Mouse (Mus musculus) cerebellum, adult 9-10 months (tissue): Measurements from ENCODE around the gene Dglucy.

Experiments used
- DNase-seq: peaks from one replicate; pipeline ENCODE4 v3.0.0; 2022

Gene Dglucy

DNA sequence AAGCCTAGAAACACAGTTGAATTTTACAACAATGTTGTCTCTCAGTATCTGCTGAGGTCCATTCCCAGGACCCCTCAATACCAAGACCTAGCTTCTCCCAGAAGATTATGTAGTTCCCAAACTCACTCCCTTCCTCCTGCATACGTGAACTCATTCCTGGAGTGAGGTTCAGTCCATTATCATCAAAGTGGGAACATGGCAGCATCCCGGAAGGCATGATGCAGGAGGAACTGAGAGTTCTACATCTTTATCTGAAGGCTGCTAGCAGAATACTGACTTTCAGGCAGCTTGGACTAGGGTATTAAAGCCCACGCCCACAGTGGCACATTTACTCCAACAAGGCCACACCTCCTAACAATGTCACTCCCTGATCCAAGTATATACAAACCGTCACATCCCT lies 64.3 kb downstream of the Dglucy start:
- no peak for DNase-seq

DNA sequence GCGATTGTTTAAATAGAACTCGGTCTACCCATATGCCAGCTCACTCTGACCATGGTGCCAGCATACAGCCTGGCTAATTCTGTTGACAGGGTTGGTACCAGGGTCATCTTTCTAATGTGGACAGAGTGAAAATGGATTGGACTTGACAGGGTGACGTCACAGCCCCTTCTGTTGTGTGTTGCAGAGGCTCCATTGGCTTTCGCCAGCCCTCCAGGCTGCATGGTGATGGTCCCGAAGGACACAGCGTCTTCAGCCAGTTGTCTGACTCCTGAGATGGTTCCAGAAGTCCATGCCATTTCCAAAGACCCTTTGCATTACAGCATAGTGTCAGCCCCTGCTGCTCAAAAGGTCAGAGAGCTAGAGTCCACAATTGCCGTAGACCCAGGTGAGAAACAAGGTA lies 65.7 kb downstream of the Dglucy start:
- no peak for DNase-seq

DNA sequence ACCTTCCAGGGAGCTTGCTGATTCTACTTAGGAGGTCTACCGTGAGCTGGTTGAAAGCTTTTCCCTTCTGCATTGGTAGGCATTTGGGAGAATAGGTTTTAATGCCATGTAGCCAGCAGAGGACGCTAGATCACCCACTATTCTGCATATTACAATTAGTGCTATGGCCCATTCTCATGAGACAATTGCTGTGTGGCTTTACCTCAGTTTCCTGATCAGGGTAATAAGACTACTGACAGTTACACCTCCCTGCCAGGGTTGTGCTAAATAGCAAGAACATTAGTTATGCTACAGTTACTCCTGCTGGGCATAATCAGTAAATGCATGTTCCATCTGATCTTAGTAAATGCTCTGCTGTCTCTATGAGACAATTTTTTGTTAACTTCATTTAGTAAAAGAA lies 67.0 kb downstream of the Dglucy start:
- no peak for DNase-seq

DNA sequence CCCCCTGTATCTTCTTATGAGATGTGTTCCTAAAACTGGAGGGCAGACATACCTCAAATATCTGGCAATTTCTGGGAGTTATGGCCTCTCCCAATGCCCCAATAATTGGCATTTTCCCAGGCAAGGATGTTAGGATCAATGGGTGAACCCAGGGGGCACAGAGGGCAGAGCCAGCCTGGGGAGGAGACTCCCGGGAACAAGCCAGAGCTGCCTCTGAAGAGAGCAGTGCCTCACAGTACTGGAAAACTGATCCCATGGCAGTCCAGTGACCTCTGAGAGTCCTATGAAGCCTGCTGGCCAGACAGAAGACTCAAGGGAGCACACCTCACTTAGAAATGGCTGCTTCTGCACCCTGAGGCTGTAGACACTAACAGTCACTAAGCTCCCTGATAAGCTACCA lies 67.7 kb downstream of the Dglucy start:
- no peak for DNase-seq

DNA sequence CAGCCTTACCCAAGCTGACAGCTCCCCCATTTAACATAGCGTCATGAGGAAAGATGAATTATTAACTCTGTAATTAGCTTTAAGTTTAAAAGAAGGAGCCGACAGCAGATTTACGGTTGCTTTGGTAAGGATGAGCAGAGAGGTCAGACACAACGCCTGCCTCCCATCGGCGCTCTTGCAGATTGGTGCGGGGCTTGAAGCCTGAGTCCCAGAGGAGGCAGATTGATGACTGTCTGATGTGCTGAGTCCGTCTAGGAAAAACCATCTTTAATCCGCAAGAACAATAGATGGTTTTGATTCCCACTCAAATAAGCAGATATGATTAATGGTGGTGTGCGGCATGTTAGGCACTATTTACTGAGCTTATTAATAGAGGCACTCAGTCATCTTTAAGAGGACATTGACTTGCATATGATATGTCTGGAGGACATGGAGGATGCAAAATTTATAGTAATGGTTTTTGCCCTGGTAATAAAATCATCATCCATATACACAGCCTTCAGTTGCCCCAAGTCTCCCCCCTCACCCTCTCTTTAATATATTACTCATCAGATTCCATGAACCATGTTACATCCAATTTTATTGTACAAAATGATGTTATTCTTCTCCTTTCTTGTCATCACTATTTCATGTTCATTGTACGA lies 68.7 kb downstream of the Dglucy start:
- DNase-seq: no peak

DNA sequence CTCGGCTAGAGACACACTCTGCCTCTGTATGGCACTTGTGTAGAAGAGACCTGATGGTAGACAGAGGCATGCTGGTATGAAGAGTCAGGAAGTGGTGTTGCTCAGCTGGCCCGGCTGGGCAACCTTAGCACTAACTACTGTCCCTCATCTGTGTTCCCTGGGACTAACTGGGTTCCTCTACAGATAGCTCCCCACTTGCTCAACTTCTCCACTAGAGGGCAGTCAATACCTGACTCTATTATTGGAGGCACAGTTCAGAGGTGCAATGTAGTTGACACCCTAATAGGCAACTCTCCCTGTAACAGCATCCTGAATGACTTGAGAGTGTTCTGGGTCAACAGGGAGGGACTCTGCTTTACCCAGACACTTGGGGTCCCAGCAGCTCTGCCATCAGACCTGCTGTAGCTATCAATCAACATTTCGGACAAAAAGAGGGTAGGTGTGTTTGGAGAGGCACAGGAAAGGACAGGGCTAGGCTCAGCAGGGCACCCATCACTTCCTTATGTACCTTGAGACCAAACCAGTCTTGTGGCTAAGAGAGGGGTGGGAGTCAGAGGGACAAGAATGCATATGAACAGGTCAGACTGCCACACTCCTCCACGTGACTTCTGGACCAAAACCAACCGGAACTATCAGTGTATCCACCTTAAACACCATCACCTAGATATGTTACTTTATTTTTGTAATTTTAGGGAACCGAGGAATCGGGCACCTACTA lies 70.7 kb downstream of the Dglucy start:
- DNase-seq: peak; percentile 92

DNA sequence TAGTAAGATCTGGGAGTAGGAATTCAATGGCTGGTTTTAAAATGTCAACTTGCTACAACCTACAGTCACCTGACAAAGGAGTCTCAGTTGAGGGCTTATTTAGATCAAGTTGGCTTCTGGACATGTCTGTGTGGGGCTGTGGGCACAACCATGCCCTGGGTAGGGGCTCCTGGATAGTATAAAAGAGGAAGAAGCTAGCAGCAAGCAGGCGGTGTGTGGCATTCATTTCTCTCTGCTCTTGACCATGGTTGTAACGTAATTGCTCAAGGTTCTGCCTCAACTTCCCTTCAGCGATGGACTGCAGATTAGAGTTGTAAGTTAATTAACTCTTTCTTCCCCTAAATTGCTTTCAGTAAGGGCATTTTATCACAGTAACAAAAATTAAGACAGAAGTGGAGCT lies 73.5 kb downstream of the Dglucy start:
- peak; percentile 7 for DNase-seq

DNA sequence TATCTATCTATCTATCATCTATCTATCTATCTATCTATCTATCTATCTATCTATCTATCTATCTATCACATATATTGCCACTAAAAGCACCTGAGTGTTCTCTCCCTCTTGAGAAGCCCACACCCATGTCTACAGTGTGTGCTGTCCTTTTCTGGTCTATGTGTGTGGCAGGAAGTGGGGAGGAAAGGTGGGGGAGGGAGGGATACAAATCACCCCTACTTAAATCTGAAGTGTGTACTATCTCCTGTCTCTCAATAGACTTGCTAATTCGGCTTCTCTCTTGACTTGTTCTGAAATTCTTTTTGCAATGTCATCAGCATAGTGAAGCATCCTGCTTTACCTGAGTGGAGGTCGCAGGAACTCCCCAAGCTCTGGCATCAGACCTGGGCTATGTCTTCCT lies 77.5 kb downstream of the Dglucy start:
- no peak for DNase-seq

DNA sequence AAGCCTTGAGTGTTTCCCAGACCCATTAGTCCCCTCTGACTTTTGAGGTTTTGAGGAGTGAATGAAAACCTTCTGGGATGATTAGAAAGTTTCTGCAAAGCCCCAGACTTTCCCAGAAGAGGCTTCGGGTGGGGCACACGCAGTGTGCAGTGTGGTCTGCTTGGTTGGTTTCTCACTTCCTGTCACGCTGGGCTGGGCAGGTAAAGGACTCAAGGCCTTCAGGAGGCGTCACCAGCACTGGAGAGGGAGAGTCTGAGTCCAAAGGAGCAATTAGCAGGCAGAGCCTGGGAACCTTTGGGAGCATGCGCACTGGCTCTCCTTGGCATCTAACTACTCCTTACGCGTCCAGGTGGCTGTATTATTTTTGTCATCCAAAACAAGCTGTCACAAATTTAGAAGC lies 78.9 kb downstream of the Dglucy start:
- DNase-seq: peak; percentile 85

DNA sequence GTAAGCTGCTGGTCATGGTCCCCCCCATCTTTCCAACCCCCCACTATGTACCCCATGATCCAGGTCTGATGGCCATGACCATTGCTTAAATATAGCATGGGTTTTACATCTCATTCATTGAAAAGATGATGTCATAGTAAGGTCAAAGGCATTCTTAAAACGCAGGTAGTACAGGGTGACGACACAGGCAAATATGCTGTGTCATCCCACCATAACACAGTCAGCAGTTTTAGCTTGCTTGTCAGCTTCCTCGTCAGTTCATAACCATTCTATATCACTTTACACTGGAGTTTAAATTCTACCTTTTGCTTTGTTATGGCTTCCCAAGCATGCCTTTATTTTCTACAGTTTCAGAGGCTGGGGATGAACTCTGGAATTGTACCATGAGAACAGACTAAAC lies 83.4 kb downstream of the Dglucy start:
- no peak for DNase-seq

DNA sequence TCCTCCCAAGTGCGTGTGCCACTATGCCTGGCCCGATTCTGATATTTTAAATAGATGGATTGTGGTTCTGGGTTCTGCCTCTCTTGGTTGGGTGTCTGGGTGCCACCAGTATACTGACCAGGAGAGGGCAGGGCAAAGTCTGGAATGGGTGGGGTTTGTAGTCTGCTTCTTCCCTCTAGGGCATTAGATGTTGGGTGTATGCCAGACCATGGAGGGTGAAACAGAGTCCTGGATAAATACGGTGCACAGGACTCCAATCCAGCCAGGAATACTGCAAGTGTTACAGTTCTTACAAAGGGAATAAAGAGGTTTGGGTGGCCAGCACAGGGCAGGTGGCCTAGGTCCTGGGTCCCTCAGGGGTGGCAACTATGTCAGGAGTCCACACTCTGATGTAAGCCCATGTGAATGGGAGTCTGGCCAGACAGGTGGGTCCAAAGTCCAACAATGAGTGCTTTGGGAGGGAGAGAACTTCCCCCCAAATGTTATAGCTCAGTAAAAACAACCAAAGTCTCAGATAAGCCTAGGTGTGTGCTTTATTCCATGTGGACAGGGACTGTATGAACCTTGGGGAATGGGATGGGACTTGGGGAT lies 84.1 kb downstream of the Dglucy start:
- DNase-seq: no peak

DNA sequence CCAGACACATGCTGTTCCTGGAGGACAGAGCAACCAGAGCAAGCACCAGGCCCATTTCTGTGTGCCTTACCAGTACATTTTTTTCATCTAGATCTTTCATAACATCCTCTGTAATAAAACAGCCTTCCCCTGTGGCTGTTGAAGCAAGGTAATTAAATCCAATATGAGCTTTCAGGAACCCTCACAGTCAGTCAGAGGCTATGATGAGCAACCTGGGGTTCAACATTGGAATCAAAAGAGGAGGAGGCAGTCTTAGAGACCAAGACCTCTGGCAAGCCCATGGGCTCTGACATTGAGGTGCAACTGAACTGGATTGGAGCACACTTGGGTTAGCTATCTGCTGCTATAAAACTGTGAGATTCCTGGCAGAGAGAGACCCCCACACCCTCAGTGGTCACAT lies 86.2 kb downstream of the Dglucy start:
- no peak for DNase-seq

DNA sequence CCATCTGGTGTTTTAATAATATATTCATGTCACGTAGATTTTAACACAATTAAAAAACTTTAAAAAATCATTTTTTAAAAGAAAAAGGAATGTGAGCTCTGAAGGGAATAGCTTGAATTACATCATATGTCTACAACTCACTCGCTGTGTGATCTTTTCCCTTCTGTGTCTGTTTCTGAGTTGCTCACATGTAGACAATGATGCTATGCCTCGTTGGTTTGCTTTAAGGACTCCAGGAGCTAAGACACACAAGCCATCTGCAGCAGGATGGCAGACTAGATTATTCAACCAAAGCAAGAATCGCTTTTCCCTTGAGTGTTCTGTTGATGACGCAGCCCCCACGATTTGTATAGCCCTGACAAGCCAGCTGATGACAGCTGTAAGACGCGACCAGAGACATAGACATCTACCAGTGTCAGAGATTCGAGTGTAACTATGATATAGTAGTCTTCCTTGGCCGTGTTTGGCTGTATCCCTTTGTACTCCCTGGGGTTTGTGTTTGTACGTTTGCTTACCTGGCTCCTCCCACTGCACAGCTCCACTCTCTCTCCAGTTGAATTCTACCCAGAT lies 86.7 kb downstream of the Dglucy start:
- no peak for DNase-seq

DNA sequence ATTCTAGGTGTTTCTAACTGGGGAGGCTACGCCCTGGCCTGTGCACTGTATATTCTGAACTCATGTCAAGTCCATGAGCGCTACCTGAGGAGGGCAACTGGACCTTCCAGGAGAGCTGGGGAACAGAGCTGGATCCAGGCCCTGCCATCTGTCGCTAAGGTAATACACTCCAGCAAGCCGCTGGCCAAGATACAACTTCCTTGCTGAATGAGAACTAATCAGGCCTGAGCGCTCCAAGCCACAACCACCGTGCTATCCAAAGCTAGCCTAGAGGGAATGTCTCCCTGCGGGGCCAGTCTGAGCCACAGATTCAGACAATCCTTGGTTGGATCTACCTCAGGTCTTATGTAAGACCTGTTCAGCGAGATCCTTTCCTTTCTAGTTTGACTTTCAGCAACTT lies 88.2 kb downstream of the Dglucy start:
- DNase-seq: peak; percentile 98

DNA sequence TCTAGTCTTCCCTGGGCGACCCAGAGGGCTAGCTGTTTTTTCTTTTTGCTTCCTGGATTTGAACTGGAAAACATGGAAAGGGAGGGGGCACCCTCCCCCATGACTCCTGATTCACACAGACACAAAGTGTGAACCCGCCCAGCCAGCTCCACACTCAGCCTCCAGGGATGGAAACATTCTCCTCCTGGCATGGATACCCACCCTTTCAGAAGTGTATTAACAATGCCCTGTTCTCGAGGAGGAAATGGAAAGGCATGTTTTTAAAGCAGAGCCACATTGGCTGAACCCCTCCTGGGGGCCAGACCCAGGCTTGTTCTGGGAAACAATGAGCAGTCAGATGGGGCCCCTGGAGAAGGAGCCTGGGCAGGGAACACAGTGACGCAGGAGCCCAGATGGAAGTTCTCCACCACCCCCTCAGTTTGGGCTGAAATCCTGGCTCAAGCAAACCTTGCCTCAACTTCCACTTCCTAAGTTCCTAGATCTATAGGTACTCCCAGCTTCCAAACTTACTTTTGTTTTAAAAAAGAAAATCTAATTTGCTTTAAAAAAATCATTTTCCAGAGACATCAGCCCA lies 89.3 kb downstream of the Dglucy start:
- peak; percentile 47 for DNase-seq

DNA sequence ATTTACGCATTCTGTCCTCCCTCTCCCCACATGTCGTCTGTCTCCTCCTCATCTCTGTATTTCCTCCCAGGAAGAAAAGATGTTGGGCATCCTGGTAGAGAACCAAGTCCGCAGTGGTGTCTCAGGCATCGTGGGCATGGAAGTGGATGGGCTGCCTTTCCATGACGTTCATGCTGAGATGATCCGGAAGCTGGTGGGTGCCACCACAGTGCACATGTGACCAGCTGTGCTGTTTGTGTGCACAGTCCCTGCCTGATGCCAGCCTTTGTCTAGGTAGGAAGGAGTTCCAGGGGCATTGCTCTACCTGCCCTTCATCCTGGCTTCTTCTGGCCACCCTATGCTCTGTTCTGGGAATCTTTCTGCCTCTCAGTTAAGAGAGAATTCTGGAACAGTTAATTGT lies 92.4 kb downstream of the Dglucy start:
- no peak for DNase-seq

DNA sequence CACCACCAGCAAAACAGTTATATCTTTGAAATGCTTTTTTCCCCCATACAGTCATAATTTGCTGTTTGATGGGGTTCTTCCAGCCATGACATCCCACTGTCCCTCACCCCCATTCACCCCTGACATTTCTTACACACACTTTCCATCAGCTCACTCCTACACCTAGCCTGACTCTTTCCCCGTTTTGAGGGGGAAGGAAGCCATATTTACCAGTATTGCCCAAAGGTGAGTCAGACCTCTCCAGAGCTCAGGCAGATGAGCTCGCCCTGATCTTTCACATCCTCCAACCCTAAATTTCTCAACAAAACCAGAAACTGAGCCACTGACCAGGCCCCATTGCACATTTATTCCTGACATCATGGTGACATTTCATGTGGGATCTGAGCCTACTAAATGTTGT lies 93.0 kb downstream of the Dglucy start:
- no peak for DNase-seq

DNA sequence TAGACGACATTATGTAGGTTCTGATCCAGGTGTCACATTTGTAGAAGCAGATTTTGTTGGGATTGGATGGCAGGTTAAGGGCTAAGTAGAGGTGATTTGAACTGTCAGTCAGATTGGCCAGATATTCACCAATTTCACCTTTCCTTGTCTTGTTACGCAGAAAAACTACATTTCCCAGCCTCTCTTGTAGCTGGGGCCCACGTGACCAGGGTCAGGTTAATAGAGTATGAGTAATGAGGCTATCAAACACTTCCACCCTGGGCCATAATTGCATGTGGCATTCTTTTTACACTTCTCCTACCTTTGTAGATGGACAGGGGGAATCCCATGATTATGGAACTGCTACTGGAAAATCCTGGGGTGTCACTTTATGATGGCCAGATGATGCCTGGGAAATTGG lies 94.8 kb downstream of the Dglucy start:
- no peak for DNase-seq

DNA sequence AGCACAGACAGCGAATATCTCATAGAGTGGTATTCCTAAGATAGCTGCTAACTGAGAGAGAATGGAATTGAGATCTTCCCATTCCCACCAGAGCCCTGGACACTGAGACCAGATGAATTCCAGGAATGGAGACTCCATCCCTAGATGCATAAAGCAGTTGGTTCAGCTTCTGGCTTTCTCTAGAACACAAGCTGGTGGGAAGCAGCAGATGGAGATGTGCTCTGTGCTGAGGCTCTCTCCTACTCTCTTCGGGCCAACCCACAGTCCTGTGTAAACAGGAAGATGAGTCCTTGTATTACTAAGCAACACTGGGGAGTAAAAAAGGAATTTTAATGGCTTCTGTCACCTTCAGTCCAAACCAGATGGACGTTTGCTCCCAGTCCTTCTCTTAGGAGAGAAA lies 96.7 kb downstream of the Dglucy start:
- no peak for DNase-seq

DNA sequence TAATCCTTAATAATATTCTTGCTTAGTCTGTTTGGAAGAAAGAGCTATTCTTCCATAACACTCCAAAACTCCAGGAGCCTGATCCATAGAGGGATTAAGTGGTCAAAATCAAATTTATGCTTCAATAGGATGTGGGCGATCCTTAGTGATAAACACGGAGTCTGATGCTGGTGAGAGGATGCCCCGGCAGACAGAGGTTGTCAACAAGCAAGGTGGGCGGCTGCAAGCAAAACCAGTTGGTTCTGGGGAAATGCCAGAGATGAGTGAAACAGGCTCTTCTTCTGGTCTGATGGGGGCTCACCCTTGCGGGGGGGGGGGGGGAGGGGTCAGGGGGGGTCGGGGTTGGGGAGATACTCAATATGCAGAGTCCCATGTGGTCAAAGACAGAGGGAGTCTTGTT lies 97.1 kb downstream of the Dglucy start:
- DNase-seq: no peak

DNA sequence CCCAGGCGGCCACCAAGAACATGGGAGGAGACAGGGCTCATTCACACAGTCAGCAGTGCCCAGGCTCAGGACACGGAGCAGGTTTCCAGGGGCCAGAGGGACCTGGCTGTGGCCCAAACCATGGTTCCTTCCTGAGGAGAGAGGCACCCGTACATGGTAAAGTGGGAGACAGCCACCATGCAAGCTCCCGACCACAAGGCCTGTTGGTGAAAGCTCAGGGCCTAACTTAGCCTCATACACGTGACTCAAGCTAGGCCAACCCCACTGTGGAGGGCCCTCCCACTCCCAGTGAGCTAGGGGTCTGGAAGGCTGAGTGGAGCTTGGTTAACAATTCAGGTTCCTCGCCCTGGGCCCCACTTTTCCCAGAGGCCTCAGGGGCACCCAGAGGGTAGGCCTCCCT lies 99.1 kb downstream of the Dglucy start:
- no peak for DNase-seq

DNA sequence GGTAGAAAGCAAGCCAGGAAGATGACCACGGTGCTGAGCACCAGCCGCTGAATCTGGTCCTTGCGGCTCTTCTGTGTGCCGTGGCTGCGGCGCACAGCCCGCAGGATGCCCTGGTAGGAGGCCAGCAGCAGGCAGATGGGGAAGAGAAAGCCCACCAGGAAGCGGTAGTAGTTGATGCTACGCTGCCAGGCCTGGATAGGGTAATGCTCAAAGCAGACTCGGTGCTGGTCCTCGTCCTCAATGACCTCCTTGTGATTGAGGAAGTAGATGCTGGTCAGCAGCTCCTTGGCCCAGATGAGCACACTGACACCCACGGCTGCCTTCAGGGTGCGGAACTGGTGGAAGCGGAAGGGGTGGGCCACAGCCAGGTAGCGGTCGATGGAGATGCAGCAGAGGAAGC lies 99.7 kb downstream of the Dglucy start:
- no peak for DNase-seq

DNA sequence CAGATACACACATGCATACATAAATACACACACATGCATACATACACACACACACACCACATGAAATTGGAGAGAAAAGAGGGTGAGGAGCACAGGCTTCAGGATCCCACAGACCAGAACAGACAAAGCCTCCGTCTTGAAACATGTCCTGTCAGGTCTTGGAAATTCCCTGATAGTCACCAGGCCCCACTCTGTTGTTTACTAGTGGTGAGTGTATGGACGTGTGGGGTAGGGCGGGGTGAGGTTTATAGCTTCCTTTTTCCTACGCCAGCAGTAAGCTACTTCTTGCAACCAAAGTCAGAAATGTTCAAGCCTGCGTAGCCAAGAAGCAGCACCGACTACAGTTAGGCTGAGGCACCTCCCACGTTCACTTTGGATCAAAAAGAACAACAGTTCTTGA lies 104.3 kb downstream of the Dglucy start:
- DNase-seq: no peak

DNA sequence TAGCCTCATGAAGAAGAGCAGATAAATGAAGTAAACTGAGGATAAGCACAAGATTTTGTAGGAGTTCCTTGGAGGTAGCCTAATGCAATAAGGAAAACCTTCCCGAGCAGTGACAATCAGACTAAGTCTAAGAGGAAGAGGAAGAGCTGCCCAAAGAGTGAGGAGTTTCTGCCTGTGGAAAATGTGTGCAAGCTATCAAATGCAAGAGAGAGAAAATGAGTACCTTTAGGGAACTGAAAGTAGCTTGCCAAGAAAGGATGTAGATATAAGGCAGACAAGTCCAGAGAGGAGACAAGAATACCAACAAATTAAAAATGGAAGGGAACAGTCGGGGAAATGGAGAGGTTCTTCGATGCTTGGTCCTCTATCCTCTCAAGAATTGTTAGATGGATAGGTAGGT lies 106.7 kb downstream of the Dglucy start:
- DNase-seq: no peak
